1 mouse cellular context compared by ENCODE assay signal in the genomic region with DNA sequence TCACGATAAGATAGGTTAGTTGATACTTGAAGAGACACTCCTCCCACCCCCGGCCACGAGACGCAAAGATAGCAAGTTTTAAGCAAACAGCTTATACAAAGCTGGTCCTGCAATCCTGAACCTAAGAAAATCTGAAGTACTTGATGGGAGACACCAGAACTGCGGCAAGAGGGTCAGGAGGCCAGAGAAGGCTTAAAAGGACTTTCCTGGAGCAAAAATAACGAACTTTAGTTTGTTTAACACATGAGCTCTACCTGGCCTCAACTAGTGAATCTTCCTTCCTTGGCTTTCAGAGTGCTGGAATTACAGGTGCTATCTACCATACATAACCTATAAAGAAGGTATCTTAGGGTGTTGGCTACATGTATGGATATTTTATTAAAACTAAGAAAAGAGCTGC.
TF ChIP-seq lines count a peak whose summit lies in the region.

No protein-coding gene starts in this region.

TF ChIP-seq in MEL, 35 proteins besides CTCF, POLR2A, EP300 and RAD21:
- no peak for TF ChIP-seq POLR2AphosphoS2 (IDR thresholded peaks at IDR 0.05; ENCODE audit: low read length)
- TF ChIP-seq USF2 (IDR thresholded peaks at IDR 0.05; ENCODE audit: borderline replicate concordance in 1 of 2, insufficient read depth in 1 of 2, low read depth in 1 of 2, low read length in 2 of 2): no peak
- TF ChIP-seq HCFC1 (IDR thresholded peaks at IDR 0.05; ENCODE audit: low read depth, low read length): no peak
- no peak for TF ChIP-seq MAFK (IDR thresholded peaks at IDR 0.05; ENCODE audit: borderline replicate concordance, low read depth, low read length)
- 0 out of 2 replicates have a peak, but pooled peaks have one; percentile 1 for TF ChIP-seq GATA1 (IDR thresholded peaks at IDR 0.05; ENCODE audit: low read depth, low read length)
- TF ChIP-seq TAL1 (IDR thresholded peaks at IDR 0.05; ENCODE audit: low read length): no peak
- no peak for TF ChIP-seq ELF1 (IDR thresholded peaks at IDR 0.05; ENCODE audit: low read depth, low read length)
